Mouse (Mus musculus): ENCODE results near the gene Usf2.
A peak's percentile ranks its signal among the peaks of the same experiment; 100 is the strongest.

The Usf2 gene

GRCm38 (mm10) chr7:30917219-30917618 lies 39.4 kb downstream of the Usf2 start:
- no peak for DNase-seq (ENCODE audit: low spot score in 2 of 2)

GRCm38 (mm10) chr7:30916713-30917112 lies 39.9 kb downstream of the Usf2 start:
- no peak for DNase-seq (ENCODE audit: low spot score in 2 of 2)

- no peak for DNase-seq (ENCODE audit: low spot score in 2 of 2)
Measured at GRCm38 (mm10) chr7:30914732-30915131, 41.9 kb downstream of the Usf2 start, which contains the start of gene Mag. Gene Mag (minus strand): TSS chr7:30914873.

GRCm38 (mm10) chr7:30909773-30910172 lies 46.8 kb downstream of the Usf2 start:
- DNase-seq (ENCODE audit: low spot score in 2 of 2): no peak

- no peak for DNase-seq (ENCODE audit: low spot score in 2 of 2)
Measured at GRCm38 (mm10) chr7:30908992-30909431, 47.6 kb downstream of the Usf2 start.

GRCm38 (mm10) chr7:30908277-30908991 lies 48.2 kb downstream of the Usf2 start:
- DNase-seq (ENCODE audit: low spot score in 2 of 2): no peak

- peak; percentile 33 to 46 for DNase-seq (ENCODE audit: low spot score in 2 of 2)
Measured at GRCm38 (mm10) chr7:30904042-30904441, 52.6 kb downstream of the Usf2 start.
